Mouse (Mus musculus) c-Kit-positive CD71-negative TER-119-negative erythroid progenitor cells, embryonic 14.5 days (primary cell): ENCODE measurements at regions not wholly inside any gene's neighbourhood (a gene's known extent, or its start where the extent isn't known, plus 50 kb on each side); places are given as distances from the start of the nearest gene placed in this dataset.

ENCODE experiments used
- DNase-seq: peaks from one replicate; pipeline ENCODE4 v3.0.0-alpha.2; 2013; ENCODE audit warnings: low read depth

DNA sequence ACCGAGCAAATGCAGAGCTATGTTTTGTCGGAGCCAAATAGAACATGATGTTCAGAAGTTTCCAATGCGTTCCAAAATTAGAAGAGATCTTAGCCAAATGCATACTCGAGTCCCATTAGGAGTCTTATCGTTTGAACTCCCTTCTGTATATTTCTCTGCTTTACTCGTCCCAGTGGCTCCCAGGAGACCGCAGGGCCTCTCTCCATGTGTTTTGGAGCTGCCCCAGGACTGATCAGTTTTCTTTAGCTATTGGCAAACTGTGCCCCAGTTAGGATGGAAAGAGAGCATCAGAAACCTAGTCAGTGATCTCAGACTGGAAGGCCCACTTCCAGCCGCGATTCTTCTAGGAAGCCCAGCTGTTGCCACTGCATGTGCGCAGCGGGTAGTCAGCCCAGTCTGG is 152.0 kb upstream of the Serp2 start:
- no peak for DNase-seq

DNA sequence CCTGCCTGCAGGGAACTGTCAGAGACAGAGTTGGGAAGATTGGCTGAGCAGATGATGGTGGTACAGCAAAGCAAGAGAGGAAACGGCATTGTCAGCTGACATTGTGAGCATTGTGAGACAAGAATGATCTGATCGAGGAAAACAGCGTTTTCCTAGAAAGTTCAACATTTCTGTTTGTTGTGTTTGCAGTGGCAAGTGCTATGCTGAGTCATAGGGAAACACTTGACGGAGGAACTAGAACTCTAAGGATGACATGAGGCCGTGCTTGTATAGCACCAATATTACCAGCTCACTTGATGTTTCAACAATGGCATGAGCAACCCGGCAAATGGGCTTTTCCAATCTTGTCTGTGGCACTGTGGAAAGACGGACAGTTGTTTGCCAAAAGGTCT is 146.7 kb upstream of the Serp2 start:
- DNase-seq, result no peak

DNA sequence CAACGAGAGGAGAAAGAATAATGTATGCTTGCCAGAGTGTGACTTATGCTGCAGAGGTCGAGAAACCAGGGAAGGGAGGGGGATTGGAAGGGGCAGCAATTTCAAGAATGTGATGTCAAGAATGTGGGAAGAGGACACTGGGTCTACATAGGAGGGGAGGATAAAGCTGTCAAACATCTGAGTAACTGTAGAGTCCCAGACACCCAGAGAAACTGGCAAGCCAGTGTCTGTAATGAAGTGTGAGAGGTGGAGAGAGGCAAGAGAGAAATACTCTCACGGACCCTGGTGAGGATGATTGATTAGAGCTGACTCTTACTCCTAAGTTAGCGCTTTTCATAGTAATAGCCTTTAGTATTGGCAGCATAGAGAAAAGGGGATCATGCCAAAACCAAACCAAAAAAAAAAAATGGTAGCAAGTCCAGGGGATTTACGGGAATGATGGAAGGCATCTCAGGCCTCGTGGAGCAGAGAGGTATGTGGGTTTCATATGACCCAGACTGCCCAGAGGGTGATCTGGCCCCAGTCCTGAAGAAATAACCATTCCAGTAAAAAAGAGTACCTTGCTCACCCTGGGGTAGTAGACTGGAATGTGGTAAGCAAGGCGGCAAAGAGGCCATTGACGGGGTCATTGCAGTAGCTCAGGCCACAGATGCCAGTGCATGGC is 146.2 kb upstream of the Serp2 start:
- no peak for DNase-seq

DNA sequence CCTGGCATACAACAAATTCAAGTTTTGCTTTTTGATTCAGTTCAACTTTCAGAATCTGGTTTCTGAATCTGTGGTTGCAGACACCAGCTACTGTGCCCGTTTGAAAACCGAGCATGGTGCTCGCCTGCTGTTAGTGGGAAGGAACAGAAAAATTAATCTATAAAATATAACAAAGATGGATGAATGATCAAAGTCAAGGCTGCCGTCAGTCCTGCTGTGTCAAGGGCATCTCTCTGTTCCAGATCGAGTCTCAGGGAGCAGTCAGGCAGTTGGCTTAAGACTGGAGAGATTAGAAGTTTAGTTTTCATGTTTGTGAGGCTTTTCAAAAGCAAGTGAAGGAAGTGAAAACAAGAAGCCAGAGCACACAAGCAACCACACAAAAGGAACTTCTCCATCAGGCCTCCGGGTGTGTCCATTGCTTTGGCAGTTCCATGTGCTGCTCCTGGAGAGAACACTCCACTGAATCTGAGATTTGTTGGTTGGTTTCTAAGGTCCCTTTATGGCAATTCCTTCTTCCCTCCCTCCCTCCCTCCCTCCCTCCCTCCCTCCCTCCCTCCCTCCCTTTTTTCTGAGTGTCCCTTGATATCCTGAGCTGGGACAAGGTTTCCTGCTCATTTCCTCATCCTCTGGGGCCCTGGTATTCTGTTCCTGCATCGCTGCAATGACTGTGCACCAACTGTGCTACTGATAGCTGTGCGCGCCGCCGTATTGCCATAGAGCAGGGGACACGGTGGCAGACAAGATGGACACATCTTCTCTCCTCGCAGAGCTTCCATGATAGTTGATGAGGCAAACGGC is 145.4 kb upstream of the Serp2 start:
- no peak for DNase-seq

DNA sequence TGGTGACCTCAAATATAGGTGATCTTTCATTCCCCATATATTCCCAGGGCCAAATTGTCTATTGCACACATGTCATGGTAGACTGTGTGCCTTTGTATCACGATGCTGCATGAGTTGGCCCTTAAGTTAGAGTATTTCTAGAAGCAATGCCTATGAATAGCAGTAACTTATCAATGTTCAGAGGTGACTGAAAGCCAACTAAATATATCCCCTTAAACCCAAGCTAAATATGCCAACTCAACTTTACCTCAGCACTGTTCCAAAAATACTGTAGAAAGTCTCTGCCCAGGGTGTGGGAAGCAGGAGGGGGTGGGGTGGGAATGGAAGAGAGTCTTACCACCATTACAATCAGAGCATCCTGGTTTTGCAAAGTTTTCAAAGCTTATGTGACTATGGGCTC is 144.6 kb upstream of the Serp2 start:
- no peak for DNase-seq

DNA sequence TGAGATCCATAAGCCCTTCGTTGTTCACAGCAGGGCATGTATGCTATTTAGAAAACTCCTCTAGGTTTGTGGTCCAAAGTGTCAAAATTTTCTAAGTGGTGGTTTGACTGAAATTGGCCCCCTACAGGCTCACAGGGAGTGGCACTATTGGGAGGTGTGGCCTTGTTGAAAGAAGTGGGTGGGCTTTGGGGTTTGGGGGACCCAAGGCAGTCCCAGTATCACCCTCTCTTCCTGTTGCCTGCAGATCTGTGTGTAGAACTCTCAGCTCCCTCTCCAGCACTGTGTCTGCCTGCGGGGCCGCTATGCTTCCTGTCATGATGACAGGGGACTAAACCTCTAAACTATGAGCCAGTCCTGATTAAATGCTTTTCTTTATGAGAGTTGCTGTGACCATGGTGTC is 144.1 kb upstream of the Serp2 start:
- no peak for DNase-seq

DNA sequence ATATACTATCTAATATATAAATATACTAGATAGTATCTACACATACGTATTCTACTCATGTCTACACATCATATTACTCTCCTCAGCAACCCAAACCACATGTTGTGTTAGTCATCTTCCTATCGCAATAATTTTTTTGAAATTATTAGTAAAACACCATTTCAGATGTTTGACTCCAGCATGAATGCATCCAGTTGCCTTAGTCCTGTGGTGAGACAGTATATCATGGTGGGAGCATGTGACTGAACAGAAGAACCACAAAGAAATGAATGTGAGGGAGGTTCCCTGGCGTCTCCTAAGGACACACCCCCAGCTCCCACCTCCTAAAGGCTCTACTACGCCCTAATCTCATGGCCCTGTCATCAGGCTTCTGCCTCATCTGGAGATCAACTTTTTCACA is 143.5 kb upstream of the Serp2 start:
- no peak for DNase-seq

DNA sequence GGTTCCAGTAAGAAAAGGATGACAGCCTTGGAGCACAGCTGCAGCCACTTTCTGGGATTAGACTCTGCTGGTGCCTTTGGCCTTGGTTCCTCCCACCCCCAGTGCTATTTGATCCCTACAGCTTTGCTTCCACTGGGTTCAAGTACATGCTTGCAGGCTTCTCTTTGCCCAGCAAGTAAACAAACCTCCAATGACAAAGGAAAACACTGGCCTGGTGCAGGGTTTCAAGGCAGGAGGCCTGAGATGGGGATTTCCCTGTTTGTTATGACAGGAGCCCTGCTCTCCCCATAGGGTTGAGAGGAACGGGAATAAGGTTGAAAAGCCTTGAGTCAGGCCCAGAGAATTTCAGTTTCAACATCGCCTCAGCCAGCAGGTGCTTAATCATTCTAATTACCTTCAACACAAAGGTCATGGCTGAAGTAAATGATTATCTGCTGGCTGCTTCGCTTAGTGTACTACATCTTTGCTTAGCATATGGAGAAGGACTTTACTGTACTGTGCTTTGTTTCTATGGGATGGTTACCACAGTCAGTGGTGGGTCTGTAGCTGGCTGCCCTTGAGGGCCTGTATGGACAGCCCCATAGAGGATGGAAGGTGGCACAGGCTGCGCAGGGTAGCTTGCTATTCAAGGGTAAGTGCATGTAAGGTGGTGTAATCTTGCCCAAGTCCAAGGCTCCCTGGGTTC is 142.2 kb upstream of the Serp2 start:
- DNase-seq, result no peak

DNA sequence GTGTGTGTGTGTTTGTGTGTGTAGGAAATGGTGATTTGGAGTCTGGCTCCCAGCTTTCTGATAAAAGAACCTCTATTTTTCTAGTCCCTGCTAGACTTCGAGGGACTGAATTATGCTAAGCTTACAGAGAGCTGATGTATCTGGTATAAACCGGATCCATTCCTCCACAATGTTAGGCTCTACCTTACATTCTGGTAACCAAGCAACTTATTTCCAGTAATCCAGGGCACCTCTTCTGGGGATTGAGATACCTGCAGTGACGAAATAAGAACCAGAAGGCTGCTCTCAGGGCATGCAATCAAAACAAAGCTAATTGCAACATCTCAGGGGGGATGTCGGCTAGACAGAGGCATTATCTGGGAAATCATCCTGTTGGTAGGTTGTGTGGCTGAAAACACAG is 140.0 kb upstream of the Serp2 start:
- no peak for DNase-seq

DNA sequence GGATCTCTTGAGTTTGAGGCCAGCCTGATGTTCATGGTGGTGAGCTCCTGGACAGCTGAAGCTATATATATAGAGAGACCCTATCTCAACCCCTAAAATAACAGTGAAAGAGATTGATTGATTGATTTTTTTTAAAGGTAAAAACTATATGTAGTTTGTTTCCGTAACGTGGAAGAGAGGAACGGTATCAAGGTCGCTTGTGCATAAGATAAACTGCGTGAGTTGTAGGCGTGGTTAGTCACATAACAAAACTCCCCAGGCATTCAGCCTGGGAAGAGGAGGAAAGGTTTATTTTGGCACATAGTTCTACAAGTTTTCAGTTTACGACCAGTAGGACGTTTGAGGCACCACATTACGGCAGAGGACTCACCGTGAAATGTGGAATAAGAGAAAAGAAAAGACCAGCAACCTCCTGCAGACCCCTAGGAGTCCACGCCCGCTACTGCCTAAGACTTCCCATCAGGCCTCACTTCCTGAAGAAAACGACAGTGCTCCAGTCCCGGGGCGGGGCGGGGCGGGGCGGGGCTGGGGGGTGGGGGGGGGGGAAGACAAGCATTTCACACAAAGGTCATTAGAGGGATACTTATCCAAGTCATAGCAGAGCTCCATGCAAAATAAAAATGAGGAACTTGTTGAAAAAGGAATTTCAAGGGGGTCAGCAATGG is 139.1 kb upstream of the Serp2 start:
- no peak for DNase-seq

DNA sequence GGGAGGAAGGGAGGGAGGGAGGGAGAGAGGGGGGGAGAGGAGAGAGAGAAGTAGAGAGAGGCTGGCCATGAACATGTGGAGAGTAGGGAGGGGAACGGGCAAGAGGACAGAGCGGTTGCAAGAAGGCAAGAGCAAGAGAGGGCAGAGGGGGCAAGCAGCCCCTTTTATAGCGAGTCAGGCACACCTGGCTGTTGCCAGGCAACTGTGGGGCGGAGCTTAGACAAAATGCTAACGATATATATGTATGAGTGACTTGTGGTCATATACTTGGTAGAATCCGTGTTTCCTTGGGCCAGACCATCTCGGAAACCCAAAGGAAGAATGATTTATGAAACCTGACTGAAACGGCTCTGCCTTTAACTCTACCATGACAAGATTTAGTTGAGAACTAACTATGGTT is 138.2 kb upstream of the Serp2 start:
- no peak for DNase-seq

DNA sequence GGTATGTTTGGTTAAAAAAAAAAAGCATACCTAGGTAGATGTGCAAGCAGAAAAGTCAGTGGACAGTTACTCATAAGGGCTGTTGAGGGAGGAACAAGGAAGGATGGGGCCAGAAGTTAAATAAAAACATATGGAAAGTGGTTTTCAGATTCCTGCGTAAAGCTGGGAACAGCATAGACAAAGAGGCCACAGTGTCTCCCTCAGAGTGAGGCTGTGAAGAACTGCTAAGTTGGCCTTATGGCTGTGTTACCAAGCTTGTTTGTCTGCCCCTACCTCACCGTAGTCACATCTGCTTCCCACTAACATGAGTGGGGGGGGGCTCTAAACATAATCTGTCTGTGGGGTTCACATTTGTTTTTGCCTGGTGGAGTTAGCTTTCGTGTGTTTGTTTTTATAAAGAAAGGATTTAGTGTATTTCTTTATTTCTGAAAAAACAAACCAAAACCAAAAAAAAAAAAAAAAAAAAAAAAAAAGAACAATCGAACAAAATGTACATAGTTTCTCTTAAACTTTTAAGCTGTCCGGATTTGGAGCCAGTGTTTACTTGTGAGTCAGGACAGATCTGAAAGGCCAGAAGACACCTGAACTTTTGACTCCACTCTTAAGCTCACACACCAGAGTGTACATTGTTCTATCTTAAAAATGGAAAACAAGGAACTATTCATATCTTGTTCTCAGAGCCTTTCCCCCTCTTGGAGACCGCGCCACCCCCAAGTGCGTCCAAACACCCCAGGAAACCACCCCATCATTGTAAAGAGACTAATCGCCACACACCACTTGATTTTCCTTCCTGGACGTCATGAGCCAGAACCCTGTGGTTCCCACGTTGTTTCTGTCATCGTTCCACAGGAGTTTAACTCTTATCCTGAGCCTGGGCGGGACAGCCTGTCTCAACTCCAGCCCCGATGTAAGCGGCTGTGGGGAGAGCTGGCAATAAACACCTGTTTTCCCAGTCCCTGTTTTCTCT is 136.9 kb upstream of the Serp2 start:
- peak; percentile 41 for DNase-seq

DNA sequence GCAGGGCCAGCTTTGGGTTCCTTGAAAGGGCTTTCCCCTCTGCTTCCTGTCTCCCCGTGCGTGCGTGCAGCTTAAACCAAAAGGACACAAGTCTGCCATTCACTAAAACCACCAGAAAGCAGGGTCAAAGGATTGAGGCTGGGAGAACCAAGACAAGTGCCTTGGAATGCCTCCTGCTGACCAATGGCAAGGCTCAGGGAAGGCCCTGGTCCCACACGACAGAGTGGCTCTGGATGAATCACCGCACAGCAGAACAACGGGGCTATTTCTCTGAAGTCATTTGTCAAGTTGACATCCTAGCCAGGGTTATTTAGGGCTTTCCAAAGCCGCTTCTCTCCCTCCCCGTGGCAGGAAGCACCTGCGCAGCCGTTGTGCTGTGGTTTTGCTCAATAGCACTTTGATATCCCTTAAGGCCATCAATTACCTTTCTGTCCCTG is 131.3 kb upstream of the Serp2 start:
- no peak for DNase-seq

DNA sequence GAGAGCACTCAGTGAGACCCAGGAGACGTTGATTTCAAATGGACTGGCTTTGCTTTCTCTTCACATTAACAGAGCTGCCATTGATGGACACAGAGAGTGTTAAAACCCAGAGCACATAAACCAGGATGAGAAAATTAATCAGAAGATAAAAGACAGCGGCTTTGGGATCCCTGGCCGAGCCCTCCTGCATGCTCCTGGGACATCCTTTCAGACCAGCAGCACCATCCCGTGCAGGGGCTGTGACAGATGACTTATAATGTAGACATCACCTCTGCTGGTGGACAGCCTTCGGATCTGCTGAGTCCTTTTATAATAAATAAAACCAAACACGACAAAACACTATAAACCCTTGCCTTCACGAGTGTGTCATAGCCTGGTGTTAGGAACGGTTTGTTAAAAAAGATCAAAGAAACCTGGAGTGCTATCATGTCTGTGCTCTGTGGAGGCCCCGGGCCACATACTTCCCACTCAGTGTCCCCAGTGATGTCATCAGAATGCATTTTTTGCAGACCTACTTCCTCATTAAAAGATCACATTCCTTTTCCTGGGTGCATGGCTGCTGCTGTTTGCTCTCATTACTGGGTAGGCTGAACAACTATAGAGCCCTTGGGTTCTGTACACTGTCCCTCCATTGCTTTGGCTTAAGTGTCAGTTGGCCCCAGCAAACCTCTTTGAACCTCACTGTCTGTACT is 130.2 kb upstream of the Serp2 start:
- DNase-seq, result no peak

DNA sequence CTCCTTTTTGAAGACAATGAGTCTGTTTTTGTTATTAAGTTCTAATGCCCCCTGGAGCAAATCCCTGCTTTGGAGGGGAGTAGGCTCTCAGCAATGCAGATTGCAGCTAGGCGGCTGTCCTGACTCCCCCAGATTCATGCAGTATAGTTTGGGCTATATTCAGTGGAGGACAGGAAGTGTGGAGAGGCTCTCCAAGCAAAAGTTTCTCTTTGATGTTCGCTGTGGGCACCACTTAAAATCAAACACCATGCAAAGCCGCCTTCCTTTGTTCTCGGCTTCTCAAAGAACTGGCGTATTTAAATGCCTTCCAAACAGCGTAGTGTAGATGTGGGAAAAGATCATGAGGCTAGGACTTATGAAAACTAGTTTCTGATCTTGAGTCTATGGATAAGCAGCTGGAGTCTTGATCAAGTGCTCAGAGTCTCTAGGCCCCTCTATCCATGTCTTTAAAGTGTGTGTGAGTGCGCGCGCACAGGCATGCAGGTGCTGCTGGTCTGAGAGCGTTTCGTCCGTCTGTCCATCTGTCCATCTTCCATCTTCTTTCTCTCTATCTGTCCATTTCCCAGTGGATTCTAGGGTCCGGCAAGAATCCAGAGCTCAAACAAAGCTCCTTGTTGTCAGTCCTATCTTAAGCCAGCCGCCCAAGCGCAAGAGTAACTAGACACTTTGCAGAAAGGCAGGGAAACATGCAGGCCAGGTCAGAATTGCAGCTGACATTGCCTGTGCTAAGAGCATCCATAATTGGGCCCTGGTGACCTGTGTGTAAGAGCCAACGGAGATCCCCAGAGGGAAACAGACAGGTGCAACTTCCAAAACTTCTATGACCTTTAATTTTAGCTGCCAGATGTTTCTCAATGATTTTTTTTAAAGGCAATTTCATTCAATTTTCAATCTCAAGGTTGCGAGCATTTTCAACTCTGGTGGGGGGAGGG is 129.4 kb upstream of the Serp2 start:
- DNase-seq, result no peak

DNA sequence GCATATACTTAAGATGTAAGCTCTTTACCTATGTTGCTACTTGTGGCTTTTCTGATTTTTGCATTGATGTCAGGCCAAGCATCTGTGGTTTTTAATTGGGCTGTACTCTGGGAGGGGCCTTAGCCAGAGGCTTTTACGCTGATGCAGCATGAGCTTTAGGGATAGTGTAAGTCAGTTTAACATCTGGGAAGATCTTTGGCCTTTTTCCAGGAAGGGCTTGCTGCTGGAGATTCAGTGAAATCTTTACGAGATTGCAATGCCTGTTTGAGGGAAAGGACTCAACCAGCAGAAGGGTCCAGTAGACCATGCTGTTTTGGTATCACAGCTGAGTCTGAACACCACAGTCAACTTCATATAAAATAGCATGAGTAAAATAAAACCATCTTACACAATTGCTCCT is 127.6 kb upstream of the Serp2 start:
- DNase-seq, result no peak

DNA sequence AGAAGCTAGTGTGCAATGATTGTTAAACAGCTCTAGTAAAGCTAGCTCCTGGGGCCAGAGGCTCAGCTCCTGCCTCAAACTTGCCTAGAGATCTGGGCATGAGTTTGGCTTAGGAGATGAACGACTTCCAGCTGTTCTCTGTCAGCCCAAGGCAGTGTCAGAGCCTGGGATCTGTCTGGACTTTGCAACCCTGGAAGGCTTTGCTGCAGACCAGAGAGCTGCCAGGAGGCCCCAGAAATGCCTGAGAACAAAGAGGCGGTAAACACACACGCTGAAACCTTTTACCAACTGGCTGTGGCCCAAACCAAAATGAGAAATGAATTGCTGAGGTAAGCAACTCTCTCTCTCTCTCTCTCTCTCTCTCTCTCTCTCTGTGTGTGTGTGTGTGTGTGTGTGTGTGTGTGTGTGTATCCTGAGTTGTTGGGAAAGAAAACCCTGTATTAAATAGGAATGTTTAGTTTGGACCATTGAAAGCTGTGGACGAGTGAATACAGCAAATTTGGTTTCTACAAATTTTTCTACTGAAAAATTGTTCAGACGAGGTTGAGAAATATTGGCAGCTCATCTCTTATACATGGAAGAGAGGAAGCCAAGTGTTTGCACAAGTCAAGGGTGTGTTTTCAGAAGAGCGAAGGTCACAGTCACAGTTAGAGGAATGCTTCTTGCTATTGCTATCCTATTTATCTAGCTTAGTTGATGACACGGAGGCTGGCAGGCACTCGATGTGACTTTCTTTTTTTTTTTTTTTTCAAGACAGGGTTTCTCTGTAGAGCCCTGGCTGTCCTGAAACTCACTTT is 125.1 kb upstream of the Serp2 start:
- no peak for DNase-seq

DNA sequence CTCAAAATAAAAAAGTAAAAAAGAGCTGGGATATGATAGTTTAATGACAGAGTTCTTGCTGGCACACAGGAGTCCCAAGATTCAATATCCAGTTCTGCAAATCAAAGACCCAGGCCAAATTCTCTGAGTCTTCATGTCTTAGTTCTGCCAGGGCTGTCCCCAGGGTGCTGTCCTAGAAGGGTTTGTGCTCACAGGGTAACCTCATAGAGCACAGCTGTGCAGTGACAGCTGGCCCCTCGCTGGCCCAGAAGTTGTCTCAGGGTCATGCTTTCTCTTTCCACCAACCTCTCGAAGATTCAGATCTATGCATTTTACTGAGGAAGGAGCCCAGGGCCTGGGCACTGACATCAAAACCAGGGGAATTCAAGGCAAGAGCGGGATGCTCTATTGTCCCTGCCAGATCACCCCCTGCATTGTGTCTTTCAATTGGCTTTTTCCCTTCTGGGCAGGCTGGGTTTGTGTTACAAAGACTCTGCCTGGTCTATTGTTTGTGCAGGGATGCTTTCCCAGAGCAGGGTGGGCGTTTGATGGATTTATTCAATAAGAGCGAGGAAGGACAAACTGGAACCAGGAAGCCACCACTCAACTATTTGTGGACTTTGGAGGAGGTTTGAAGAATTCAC is 121.9 kb upstream of the Serp2 start:
- no peak for DNase-seq

DNA sequence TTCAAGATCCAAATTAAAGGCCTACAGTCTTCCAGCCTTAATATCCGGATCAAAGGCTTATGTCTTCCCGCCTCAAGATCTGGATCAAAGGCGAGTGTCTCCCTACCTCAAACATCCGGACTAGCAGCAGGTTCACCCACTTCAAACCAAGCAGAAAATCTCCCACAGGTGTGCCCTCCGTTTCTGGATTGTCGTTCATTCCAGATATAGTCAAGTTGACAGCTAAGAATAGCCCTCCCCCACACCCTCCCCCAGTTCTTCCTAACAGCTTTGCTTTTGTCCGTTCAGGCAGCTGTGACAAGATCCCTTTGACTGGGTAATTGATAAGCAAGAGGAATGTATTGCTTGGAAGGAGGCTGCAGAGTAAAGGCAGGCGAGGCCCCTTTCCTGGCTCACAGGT is 118.3 kb upstream of the Serp2 start:
- DNase-seq, result no peak
